Mouse (Mus musculus) forebrain, embryonic 12.5 days (tissue): Measurements from ENCODE around the gene Gm20695. TPM values are rescaled to one million over a fixed set of nuclear protein-coding genes. Genes with fewer than 3 reads are reported as not detected.
"Not testable (repeated sequence)": the region's sequence is repeated elsewhere in the genome, so short reads cannot be mapped to it uniquely, and the experiment has no call there.

Source experiments
- ATAC-seq: fragments of 200-750 bp; cut with Nextera tagmentation; 2 replicates; pipeline ENCODE4 v1.8.0; 2017; ENCODE audit warnings: moderate TSS enrichment; ENCODE audit not compliant: low FRiP score
- H3K27ac ChIP-seq: fragments of 300-500 bp; sonication (generic); 2 replicates; pipeline ENCODE4 v1.5.1; 2016; ENCODE audit warnings: mild to moderate bottlenecking
- H3K27me3 ChIP-seq: fragments of 300-500 bp; sonication (generic); 2 replicates; pipeline ENCODE4 v1.6.1; 2016; ENCODE audit warnings: mild to moderate bottlenecking
- H3K36me3 ChIP-seq: fragments of 300-500 bp; sonication (generic); replicated peaks from 2 replicates; pipeline ENCODE4 v1.6.1; 2016; ENCODE audit warnings: mild to moderate bottlenecking
- H3K4me1 ChIP-seq: fragments of 300-500 bp; sonication (generic); 2 replicates; pipeline ENCODE4 v1.6.1; 2016
- H3K4me2 ChIP-seq: fragments of 300-500 bp; sonication (generic); 2 replicates; pipeline ENCODE4 v1.6.1; 2016; ENCODE audit warnings: mild to moderate bottlenecking, moderate library complexity
- H3K4me3 ChIP-seq: fragments of 300-500 bp; sonication (generic); replicated peaks from 2 replicates; pipeline ENCODE4 v1.5.1; 2016; ENCODE audit warnings: mild to moderate bottlenecking
- H3K9ac ChIP-seq: fragments of 300-500 bp; sonication (generic); 2 replicates; pipeline ENCODE4 v1.6.1; 2016; ENCODE audit warnings: mild to moderate bottlenecking
- H3K9me3 ChIP-seq: fragments of 300-500 bp; sonication (generic); 2 replicates; pipeline ENCODE4 v1.6.1; 2016
- WGBS: fragments of 180-500 bp; shearing (Covaris S2); methylation state at CpG from one replicate; pipeline ENCODE4 v1.1.7; 2016; 5-methylcytosine and 5-hydroxymethylcytosine counted together
- polyA plus RNA-seq: library from polyadenylated mRNA; unstranded; fragments of >200 nt; fragmentation: Nextera tagmentation; extraction: Ambion mirVana; gene quantifications from 2 replicates; pipeline ENCODE4 v1.2.1, GENCODE M21; 2016

Gene Gm20695
- 1.5 and 3.9 TPM in 2 replicates for polyA plus RNA-seq

- ATAC-seq, result peak; percentile 99
- Histone ChIP-seq H3K9ac (peak within 1 kb of the TSS; percentile 90), H3K27me3 (no peaks in the 10 kb centered on the region), H3K4me3 (peak within 1 kb of the TSS; percentile 89), H3K4me1 (peaks cover 15% of the 10 kb centered on the region), H3K27ac (peak within 1 kb of the TSS; percentile 92), H3K9me3 (no peaks in the 10 kb centered on the region), H3K36me3 (0 out of 2 replicates have a peak, but pooled peaks cover 4% of the 10 kb centered on the region), H3K4me2 (peak within 1 kb of the TSS; percentile 75)
- WGBS, result under 1% methylated on average over 77 of the region's 88 CpGs
Measured at GRCm38 (mm10) chr16:3884201-3885064, at the start of gene Gm20695, which contains the start of gene Zfp597. Gene Gm20695 (plus strand): TSS chr16:3884648. Gene Zfp597 (minus strand): TSS chr16:3884561.

GRCm38 (mm10) chr16:3835461-3835860 lies 49.0 kb upstream of the Gm20695 start:
- no peak overlapping the region for H3K4me2 ChIP-seq
- WGBS, result 70% methylated on average over 2 of the region's 2 CpGs
- H3K9ac ChIP-seq, result no peak overlapping the region
- no peak for ATAC-seq
- H3K36me3 ChIP-seq, result no peaks in the 10 kb centered on the region
- no peaks in the 10 kb centered on the region for H3K4me1 ChIP-seq
- H3K4me3 ChIP-seq, result no peak overlapping the region
- no peak overlapping the region for H3K27ac ChIP-seq
- 0 out of 2 replicates have a peak, but pooled peaks cover 3% of the 10 kb centered on the region for H3K27me3 ChIP-seq
- H3K9me3 ChIP-seq, result no peaks in the 10 kb centered on the region

- Histone ChIP-seq H3K36me3 (no peaks in the 10 kb centered on the region), H3K9me3 (no peaks in the 10 kb centered on the region), H3K4me1 (no peaks in the 10 kb centered on the region), H3K27ac (no peak overlapping the region), H3K9ac (no peak overlapping the region), H3K27me3 (0 out of 2 replicates have a peak, but pooled peaks cover 3% of the 10 kb centered on the region), H3K4me2 (no peak overlapping the region), H3K4me3 (no peak overlapping the region)
- 66% methylated on average over 17 of the region's 17 CpGs for WGBS
- ATAC-seq, result no peak
Measured at GRCm38 (mm10) chr16:3839157-3839885, 45.1 kb upstream of the Gm20695 start.

GRCm38 (mm10) chr16:3842989-3843388 lies 41.5 kb upstream of the Gm20695 start:
- Histone ChIP-seq H3K27ac (no peak overlapping the region), H3K4me2 (no peak overlapping the region), H3K4me3 (no peak overlapping the region), H3K36me3 (no peaks in the 10 kb centered on the region), H3K9ac (no peak overlapping the region), H3K27me3 (0 out of 2 replicates have a peak, but pooled peaks cover 3% of the 10 kb centered on the region), H3K4me1 (peaks cover 6% of the 10 kb centered on the region), H3K9me3 (no peaks in the 10 kb centered on the region)
- WGBS, result 35% methylated on average over 4 of the region's 4 CpGs
- no peak for ATAC-seq

GRCm38 (mm10) chr16:3843796-3844195 lies 40.7 kb upstream of the Gm20695 start:
- WGBS, result 79% methylated on average over 1 of the region's 1 CpGs
- Histone ChIP-seq H3K27me3 (0 out of 2 replicates have a peak, but pooled peaks cover 1% of the 10 kb centered on the region), H3K36me3 (no peaks in the 10 kb centered on the region), H3K9me3 (no peaks in the 10 kb centered on the region), H3K4me2 (no peak overlapping the region), H3K27ac (no peak overlapping the region), H3K9ac (no peak overlapping the region), H3K4me1 (peaks cover 7% of the 10 kb centered on the region), H3K4me3 (no peak overlapping the region)
- ATAC-seq, result no peak

GRCm38 (mm10) chr16:3846711-3847518 lies 37.5 kb upstream of the Gm20695 start, which contains the start of gene Zfp174:
Gene Zfp174 (plus strand): TSS chr16:3847268.
- Histone ChIP-seq H3K27me3 (no peaks in the 10 kb centered on the region), H3K4me1 (peaks cover 7% of the 10 kb centered on the region), H3K9ac (peak within 1 kb of the TSS; percentile 69), H3K4me3 (peak within 1 kb of the TSS; percentile 68), H3K27ac (no peak within 1 kb of the TSS), H3K36me3 (no peaks in the 10 kb centered on the region), H3K4me2 (peak within 1 kb of the TSS; percentile 65), H3K9me3 (no peaks in the 10 kb centered on the region)
- 4% methylated on average over 38 of the region's 38 CpGs for WGBS
- ATAC-seq, result peak; percentile 99

GRCm38 (mm10) chr16:3847871-3848270 lies 36.6 kb upstream of the Gm20695 start:
- Histone ChIP-seq H3K9ac (no peak overlapping the region), H3K36me3 (no peaks in the 10 kb centered on the region), H3K27ac (no peak overlapping the region), H3K4me3 (peak overlapping the region; percentile 68), H3K9me3 (no peaks in the 10 kb centered on the region), H3K27me3 (no peaks in the 10 kb centered on the region), H3K4me2 (peak overlapping the region; percentile 65), H3K4me1 (peaks cover 7% of the 10 kb centered on the region)
- 76% methylated on average over 4 of the region's 4 CpGs for WGBS
- no peak for ATAC-seq

GRCm38 (mm10) chr16:3848416-3848815 lies 36.0 kb upstream of the Gm20695 start:
- no peak overlapping the region for H3K4me3 ChIP-seq
- no peaks in the 10 kb centered on the region for H3K27me3 ChIP-seq
- ATAC-seq, result no peak
- H3K4me2 ChIP-seq, result no peak overlapping the region
- no peak overlapping the region for H3K9ac ChIP-seq
- H3K9me3 ChIP-seq, result no peaks in the 10 kb centered on the region
- H3K4me1 ChIP-seq, result peaks cover 7% of the 10 kb centered on the region
- H3K27ac ChIP-seq, result no peak overlapping the region
- WGBS, result 77% methylated on average over 3 of the region's 3 CpGs
- H3K36me3 ChIP-seq, result no peaks in the 10 kb centered on the region

GRCm38 (mm10) chr16:3851301-3851700 lies 33.1 kb upstream of the Gm20695 start:
- H3K9me3 ChIP-seq, H3K9ac ChIP-seq, H3K27ac ChIP-seq, ATAC-seq, H3K36me3 ChIP-seq, H3K4me3 ChIP-seq, H3K4me2 ChIP-seq, H3K27me3 ChIP-seq, H3K4me1 ChIP-seq: not testable (repeated sequence)
- 94% methylated on average over 12 of the region's 13 CpGs for WGBS

- H3K27ac ChIP-seq, result no peak overlapping the region
- no peaks in the 10 kb centered on the region for H3K9me3 ChIP-seq
- H3K27me3 ChIP-seq, result no peaks in the 10 kb centered on the region
- no peak overlapping the region for H3K4me2 ChIP-seq
- no peak overlapping the region for H3K9ac ChIP-seq
- no peaks in the 10 kb centered on the region for H3K36me3 ChIP-seq
- H3K4me3 ChIP-seq, result no peak overlapping the region
- peaks cover 5% of the 10 kb centered on the region for H3K4me1 ChIP-seq
- ATAC-seq, result no peak
- 36% methylated on average over 12 of the region's 12 CpGs for WGBS
Measured at GRCm38 (mm10) chr16:3852586-3852985, 31.9 kb upstream of the Gm20695 start.

GRCm38 (mm10) chr16:3854437-3855182 lies 29.8 kb upstream of the Gm20695 start:
- Histone ChIP-seq H3K4me3 (no peak overlapping the region), H3K9me3 (no peaks in the 10 kb centered on the region), H3K4me1 (no peaks in the 10 kb centered on the region), H3K27me3 (no peaks in the 10 kb centered on the region), H3K9ac (no peak overlapping the region), H3K27ac (no peak overlapping the region), H3K4me2 (no peak overlapping the region), H3K36me3 (no peaks in the 10 kb centered on the region)
- ATAC-seq, result no peak
- 50% methylated on average over 11 of the region's 11 CpGs for WGBS
